Mouse (Mus musculus) heart, embryonic 11.5 days (tissue): ENCODE results near the gene Cobl. TPM values are rescaled to one million over a fixed set of nuclear protein-coding genes. Genes with fewer than 3 reads are reported as not detected.

ENCODE experiments used
- ATAC-seq: fragments of 200-750 bp; cut with Nextera tagmentation; replicated peaks from 2 replicates; pipeline ENCODE4 v1.8.0; 2017; ENCODE audit warnings: moderate library complexity; ENCODE audit not compliant: insufficient number of reproducible peaks, low FRiP score, low TSS enrichment
- H3K27ac ChIP-seq: fragments of 300-500 bp; sonication (generic); 2 replicates; pipeline ENCODE4 v1.5.1; 2014; ENCODE audit warnings: mild to moderate bottlenecking, low read depth, low read length
- H3K27me3 ChIP-seq: fragments of 300-500 bp; sonication (generic); 2 replicates; pipeline ENCODE4 v1.6.1; 2014; ENCODE audit warnings: mild to moderate bottlenecking, low read length, mixed read lengths; ENCODE audit not compliant: control insufficient read depth, insufficient read depth
- H3K36me3 ChIP-seq: fragments of 300-500 bp; sonication (generic); 2 replicates; pipeline ENCODE4 v1.6.1; 2014; ENCODE audit warnings: mild to moderate bottlenecking, low read length, moderate library complexity, mixed read lengths; ENCODE audit not compliant: control insufficient read depth, insufficient read depth
- H3K4me1 ChIP-seq: fragments of 300-500 bp; sonication (generic); 2 replicates; pipeline ENCODE4 v1.6.1; 2014; ENCODE audit warnings: low read length; ENCODE audit not compliant: control insufficient read depth, insufficient read depth
- H3K4me2 ChIP-seq: fragments of 300-500 bp; sonication (generic); 2 replicates; pipeline ENCODE4 v1.6.1; 2014; ENCODE audit warnings: mild to moderate bottlenecking, moderate library complexity
- H3K4me3 ChIP-seq: fragments of 300-500 bp; sonication (generic); 2 replicates; pipeline ENCODE4 v1.5.1; 2014; ENCODE audit warnings: low read depth, low read length
- H3K9ac ChIP-seq: fragments of 300-500 bp; sonication (generic); 2 replicates; pipeline ENCODE4 v1.6.1; 2014; ENCODE audit warnings: mild to moderate bottlenecking, low read depth, low read length, moderate library complexity
- H3K9me3 ChIP-seq: fragments of 300-500 bp; sonication (generic); replicated peaks from 2 replicates; pipeline ENCODE4 v1.6.1; 2016; ENCODE audit warnings: low read length; ENCODE audit not compliant: control insufficient read depth
- WGBS: fragments of 180-500 bp; shearing (Covaris S2); extraction: QIAGEN DNeasy Blood & Tissue Kit; methylation state at CpG from one replicate; pipeline ENCODE4 v1.1.7; 2014; ENCODE audit not compliant: insufficient replicate concordance; 5-methylcytosine and 5-hydroxymethylcytosine counted together
- polyA plus RNA-seq: library from polyadenylated mRNA; unstranded; fragments of >200 nt; fragmentation: Nextera tagmentation; extraction: Ambion mirVana; gene quantifications from 2 replicates; pipeline ENCODE4 v1.2.1, GENCODE M21; 2014

The Cobl gene
- polyA plus RNA-seq, 1 experiment from 2014 or later = 31.4 TPM

- ATAC-seq = peak; percentile 78
Measured at GRCm38 (mm10) chr11:12331997-12332396, 132.8 kb downstream of the Cobl start.

GRCm38 (mm10) chr11:12321445-12321844 lies 143.3 kb downstream of the Cobl start:
- Histone ChIP-seq H3K9ac (no peak overlapping the region), H3K9me3 (no peaks in the 10 kb centered on the region), H3K4me2 (no peak overlapping the region), H3K4me3 (no peak overlapping the region), H3K4me1 (no peaks in the 10 kb centered on the region), H3K27ac (no peak overlapping the region), H3K36me3 (no peaks in the 10 kb centered on the region), H3K27me3 (no peaks in the 10 kb centered on the region)
- WGBS = 67% methylated on average over 1 of the region's 1 CpGs
- ATAC-seq = no peak

More at GRCm38 (mm10) chr11:12331997-12332396, 132.8 kb downstream of the Cobl start:
- Histone ChIP-seq H3K9ac (no peak overlapping the region), H3K36me3 (no peaks in the 10 kb centered on the region), H3K4me3 (no peak overlapping the region), H3K4me2 (no peak overlapping the region), H3K27me3 (no peaks in the 10 kb centered on the region), H3K27ac (peak overlapping the region; percentile 60), H3K9me3 (no peaks in the 10 kb centered on the region), H3K4me1 (no peaks in the 10 kb centered on the region; the same call in 1 of the 2 replicates)
- 38% methylated on average over 2 of the region's 2 CpGs for WGBS

DNA sequence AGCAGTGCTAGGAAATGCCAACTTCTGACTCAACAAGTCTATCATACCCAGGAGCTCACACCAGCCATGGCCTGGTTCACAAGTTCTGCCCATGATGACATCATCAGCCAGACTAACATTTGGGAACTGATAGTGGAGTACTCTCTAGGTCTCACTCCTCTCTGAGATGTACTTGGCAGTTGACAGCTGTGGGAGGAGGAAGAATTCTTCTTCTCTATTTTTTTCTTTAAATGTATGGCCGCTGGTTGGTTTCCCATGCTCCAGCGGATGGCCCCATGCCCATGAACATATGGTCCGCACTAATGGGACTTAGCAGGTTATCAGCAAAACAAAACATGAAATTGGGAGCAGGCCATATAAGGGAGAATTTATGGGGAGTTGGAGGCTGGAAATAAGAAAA lies 145.4 kb downstream of the Cobl start:
- 78% methylated on average over 3 of the region's 3 CpGs for WGBS
- no peak overlapping the region for H3K4me2 ChIP-seq
- 0 out of 2 replicates have a peak, but pooled peaks cover 5% of the 10 kb centered on the region for H3K4me1 ChIP-seq
- H3K9me3 ChIP-seq = no peaks in the 10 kb centered on the region
- H3K27me3 ChIP-seq = no peaks in the 10 kb centered on the region
- H3K9ac ChIP-seq = no peak overlapping the region
- no peak; the same call in 1 of the 2 replicates for ATAC-seq
- no peak overlapping the region for H3K4me3 ChIP-seq
- no peak overlapping the region for H3K27ac ChIP-seq
- no peaks in the 10 kb centered on the region for H3K36me3 ChIP-seq

GRCm38 (mm10) chr11:12315670-12316069 lies 149.1 kb downstream of the Cobl start:
- H3K4me3 ChIP-seq = no peak overlapping the region
- H3K27ac ChIP-seq = 0 out of 2 replicates have a peak overlapping the region, but pooled peaks have one; percentile 16
- no peak overlapping the region for H3K4me2 ChIP-seq
- no peaks in the 10 kb centered on the region for H3K36me3 ChIP-seq
- H3K4me1 ChIP-seq = 0 out of 2 replicates have a peak, but pooled peaks cover 5% of the 10 kb centered on the region
- H3K27me3 ChIP-seq = no peaks in the 10 kb centered on the region
- no peaks in the 10 kb centered on the region for H3K9me3 ChIP-seq
- ATAC-seq = no peak
- no peak overlapping the region for H3K9ac ChIP-seq
- WGBS = 50% methylated on average over 3 of the region's 3 CpGs

DNA sequence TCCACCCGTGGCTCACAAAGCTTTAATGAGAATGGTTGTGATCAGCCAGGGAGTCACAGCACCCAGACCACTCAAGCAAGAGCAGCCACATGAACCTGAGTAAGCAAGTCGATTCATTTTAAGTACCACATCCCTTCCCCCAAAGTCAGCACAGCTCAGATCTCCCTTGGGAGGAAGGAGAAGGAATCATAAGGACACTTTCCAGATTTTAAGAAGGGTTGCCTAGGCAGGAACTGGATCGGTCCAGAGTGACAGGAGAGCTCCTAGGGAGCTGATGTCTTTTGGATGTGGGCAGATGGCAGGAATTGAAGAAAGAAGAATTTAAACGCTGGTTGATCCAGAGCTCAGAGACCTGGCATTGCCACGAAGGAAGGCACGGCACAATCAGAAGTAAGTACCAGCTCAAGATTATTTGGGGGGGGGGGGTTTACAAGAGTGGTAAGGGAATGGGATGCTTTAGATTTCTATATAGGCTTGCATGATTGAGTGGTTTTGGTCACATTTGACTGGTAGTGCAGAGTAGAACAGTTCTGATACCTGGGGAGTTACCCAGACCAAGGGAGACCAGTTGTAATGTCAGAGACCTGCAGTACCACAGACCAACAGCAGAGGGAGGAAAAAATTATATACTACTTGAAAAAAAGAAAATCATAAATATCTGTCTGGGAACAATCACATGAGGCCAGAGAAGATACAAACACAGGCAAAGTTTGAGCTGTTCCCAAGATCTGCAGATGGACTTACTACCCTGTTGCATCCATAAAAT lies 150.3 kb downstream of the Cobl start:
- Histone ChIP-seq H3K4me3 (no peak overlapping the region), H3K4me1 (peaks cover 6% of the 10 kb centered on the region; the same call in 1 of the 2 replicates), H3K27ac (no peak overlapping the region), H3K9me3 (no peaks in the 10 kb centered on the region), H3K9ac (no peak overlapping the region), H3K36me3 (no peaks in the 10 kb centered on the region), H3K27me3 (no peaks in the 10 kb centered on the region), H3K4me2 (no peak overlapping the region)
- WGBS = 78% methylated on average over 6 of the region's 6 CpGs
- no peak for ATAC-seq

DNA sequence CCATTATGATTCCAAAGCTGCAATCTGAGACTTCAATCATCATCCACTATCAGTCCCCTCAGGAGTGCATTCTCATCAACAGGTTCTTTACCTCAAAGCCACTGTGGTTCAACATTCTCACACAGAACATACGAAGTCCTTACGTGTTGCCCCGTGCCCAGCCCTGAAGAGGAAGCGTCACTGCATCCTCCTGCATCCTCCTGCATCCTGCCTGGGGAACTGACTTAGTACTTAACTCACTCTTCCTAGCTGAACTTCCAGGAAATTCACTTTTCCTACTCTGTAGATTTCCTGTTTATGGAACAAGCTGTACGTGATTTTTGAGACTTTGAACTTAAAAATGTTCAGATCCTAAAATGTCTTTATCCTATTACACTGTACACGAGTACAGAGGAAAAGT lies 153.3 kb downstream of the Cobl start:
- ATAC-seq = no peak
- no peaks in the 10 kb centered on the region for H3K27me3 ChIP-seq
- no peaks in the 10 kb centered on the region for H3K9me3 ChIP-seq
- H3K9ac ChIP-seq = no peak overlapping the region
- no peaks in the 10 kb centered on the region for H3K36me3 ChIP-seq
- H3K4me1 ChIP-seq = peaks cover 9% of the 10 kb centered on the region; the same call in 1 of the 2 replicates
- no peak overlapping the region for H3K4me2 ChIP-seq
- no peak overlapping the region for H3K27ac ChIP-seq
- no peak overlapping the region for H3K4me3 ChIP-seq
- 69% methylated on average over 6 of the region's 6 CpGs for WGBS

DNA sequence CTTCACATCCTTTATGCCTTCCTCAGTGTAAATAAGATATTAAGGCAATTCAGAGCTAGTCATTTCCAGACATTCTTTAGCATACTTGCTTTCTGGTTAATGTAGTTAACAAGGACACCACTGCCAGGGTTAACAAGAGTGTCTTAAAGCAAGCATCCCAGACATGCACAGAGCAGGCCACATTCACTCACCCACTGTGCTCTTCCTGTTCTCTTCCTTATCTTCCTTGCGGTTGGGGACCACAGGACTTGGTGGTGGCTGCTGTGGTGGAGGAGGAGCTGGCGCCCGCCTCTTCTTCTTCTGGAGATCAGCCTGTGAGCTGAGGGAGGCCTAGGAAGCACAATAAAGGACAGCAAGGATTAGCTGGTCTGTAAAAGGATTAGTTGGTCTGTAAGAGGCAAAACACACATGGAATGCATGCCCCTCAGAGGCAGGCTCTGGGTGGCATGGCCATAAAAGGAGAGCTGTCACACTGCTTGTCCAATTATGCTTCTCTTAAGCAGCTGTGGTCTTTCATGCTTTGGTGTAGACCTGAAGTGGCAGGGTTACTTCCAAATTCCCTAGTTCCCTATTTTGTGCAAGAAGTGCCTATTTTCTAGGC lies 155.2 kb downstream of the Cobl start:
- 30% methylated on average over 3 of the region's 3 CpGs for WGBS
- H3K36me3 ChIP-seq = no peaks in the 10 kb centered on the region
- 0 out of 2 replicates have a peak overlapping the region, but pooled peaks have one; percentile 48 for H3K9ac ChIP-seq
- peak overlapping the region; percentile 4; the same call in 1 of the 2 replicates for H3K4me3 ChIP-seq
- H3K27ac ChIP-seq = peak overlapping the region; percentile 77
- H3K4me2 ChIP-seq = peak overlapping the region; percentile 46
- H3K9me3 ChIP-seq = no peaks in the 10 kb centered on the region
- H3K4me1 ChIP-seq = peaks cover 5% of the 10 kb centered on the region; the same call in 1 of the 2 replicates
- ATAC-seq = no peak
- H3K27me3 ChIP-seq = no peaks in the 10 kb centered on the region

DNA sequence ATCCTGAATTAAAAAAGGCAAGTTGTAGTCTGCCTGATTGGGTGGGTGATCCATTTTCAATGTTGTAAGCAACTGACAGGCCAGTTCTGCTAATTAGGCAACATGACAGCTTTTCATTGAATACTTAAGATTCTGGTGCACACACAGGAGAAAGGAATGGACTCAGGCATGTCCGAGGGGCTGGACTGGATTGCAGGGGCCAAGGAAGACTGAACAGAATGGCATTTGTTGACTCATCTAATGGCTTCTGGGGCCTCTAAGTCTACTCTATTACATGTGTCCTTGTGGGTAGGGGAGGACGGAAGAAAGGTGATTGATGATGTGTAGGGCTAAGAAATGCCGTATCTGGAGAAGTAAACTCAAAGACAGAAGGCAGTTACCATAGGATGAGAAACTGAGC lies 159.9 kb downstream of the Cobl start:
- H3K4me3 ChIP-seq = no peak overlapping the region
- no peaks in the 10 kb centered on the region for H3K36me3 ChIP-seq
- ATAC-seq = no peak
- H3K9me3 ChIP-seq = no peaks in the 10 kb centered on the region
- H3K4me1 ChIP-seq = peaks cover 5% of the 10 kb centered on the region; the same call in 1 of the 2 replicates
- H3K27ac ChIP-seq = no peak overlapping the region
- no peaks in the 10 kb centered on the region for H3K27me3 ChIP-seq
- no peak overlapping the region for H3K4me2 ChIP-seq
- 60% methylated on average over 3 of the region's 3 CpGs for WGBS
- no peak overlapping the region for H3K9ac ChIP-seq
